Mouse (Mus musculus): Measurements from ENCODE around the gene Nup93. TPM values are rescaled to one million over a fixed set of nuclear protein-coding genes. Genes with fewer than 3 reads are reported as not detected.

Nup93 gene
- polyA plus RNA-seq, 1 experiment, result 58.7 TPM

DNA sequence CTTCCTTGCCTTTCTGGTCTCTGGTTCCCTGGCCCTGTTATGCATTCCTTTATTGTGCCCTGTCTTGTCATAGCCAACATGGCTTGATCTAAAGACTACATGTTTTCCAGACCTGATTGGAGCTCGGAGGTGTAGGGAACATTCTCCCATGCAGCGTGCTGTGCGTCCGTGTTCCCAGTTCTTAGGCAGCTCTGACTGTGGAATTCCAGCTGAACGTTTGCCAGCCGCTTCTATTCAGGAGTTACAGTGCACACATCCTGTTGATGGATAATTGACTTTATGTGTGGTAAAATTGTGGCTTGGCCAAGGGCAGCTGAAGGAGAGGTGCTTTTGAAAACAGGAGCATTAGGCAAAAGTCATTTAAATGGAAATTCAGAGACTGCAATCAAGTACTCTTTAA is 77.7 kb downstream of the Nup93 start:
- no peak for TF ChIP-seq MYOG (IDR thresholded peaks at IDR 0.05; ENCODE audit: control insufficient read depth, extremely low read depth, insufficient read length)
- Histone ChIP-seq H3ac (ENCODE audit: control insufficient read depth, insufficient read length, low read depth) (no peak overlapping the region), H3K79me3 (ENCODE audit: low read depth) (peaks cover 2% of the 10 kb centered on the region), H3K79me2 (ENCODE audit: control insufficient read depth, insufficient read depth) (no peaks in the 10 kb centered on the region), H3K4me3 (ENCODE audit: insufficient read depth, poor library complexity, severe bottlenecking) (no peak overlapping the region), H3K36me3 (ENCODE audit: control insufficient read depth, insufficient read depth) (peaks cover 41% of the 10 kb centered on the region), H3K27me3 (ENCODE audit: control insufficient read depth, insufficient read depth, insufficient read length) (no peaks in the 10 kb centered on the region)

DNA sequence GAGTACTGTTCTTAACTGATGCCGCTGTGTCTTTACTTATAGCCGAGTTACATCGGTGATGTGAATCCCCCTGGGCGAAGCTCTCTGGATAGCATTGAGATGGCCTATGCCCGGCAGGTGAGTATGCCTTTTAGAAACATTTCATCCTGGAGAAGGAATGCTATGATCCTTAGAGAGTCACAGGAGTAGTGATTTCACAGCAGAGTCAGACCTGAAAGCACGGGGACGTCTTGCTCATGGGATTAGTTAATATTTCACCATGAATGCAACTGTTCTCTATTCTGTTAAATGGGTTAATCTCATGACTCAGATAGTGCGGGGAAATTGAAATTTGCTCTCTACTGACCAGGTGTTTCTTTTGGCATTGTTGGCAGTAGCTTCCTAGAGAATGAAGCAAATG is 78.3 kb downstream of the Nup93 start:
- Histone ChIP-seq H3K27me3 (ENCODE audit: control insufficient read depth, insufficient read depth, insufficient read length) (no peaks in the 10 kb centered on the region), H3K79me2 (ENCODE audit: control insufficient read depth, insufficient read depth) (no peaks in the 10 kb centered on the region), H3ac (ENCODE audit: control insufficient read depth, insufficient read length, low read depth) (no peak overlapping the region), H3K36me3 (ENCODE audit: control insufficient read depth, insufficient read depth) (peaks cover 39% of the 10 kb centered on the region), H3K4me3 (ENCODE audit: insufficient read depth, poor library complexity, severe bottlenecking) (no peak overlapping the region), H3K79me3 (ENCODE audit: low read depth) (peaks cover 2% of the 10 kb centered on the region)
- TF ChIP-seq CEBPB (IDR thresholded peaks at IDR 0.05; ENCODE audit: low read depth), result no peak
- no peak for TF ChIP-seq USF1 (IDR thresholded peaks at IDR 0.05; ENCODE audit: low read depth)

DNA sequence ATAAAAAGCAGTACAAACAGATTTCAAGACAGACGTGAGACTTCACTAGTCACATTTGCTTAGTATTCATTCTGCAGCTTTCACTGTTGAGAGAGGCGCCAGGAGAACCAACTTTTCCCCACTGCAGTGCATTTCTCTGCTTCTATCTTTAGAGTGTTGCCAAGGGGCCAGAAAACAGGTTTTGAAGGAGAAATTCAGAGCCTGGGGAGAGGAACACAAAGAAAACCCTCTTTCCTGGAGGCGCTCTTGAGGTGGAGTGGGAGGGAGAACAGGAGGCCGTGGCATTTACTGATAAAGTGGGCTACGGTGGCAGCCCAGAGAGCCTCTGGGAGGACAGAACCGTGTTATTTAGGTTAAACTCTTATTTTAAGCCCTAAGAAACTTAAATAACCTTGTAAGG is 81.3 kb downstream of the Nup93 start:
- TF ChIP-seq USF1 (IDR thresholded peaks at IDR 0.05; ENCODE audit: low read depth), result no peak
- no peak for TF ChIP-seq CEBPB (IDR thresholded peaks at IDR 0.05; ENCODE audit: low read depth)
- no peak for TF ChIP-seq MAX (IDR thresholded peaks at IDR 0.05)
- no peak for TF ChIP-seq MYOD1 (IDR thresholded peaks at IDR 0.05; ENCODE audit: control insufficient read depth, insufficient read length, low read depth)
- TF ChIP-seq MYOG (IDR thresholded peaks at IDR 0.05; ENCODE audit: control insufficient read depth, extremely low read depth, insufficient read length), result no peak
- TF ChIP-seq CTCF (IDR thresholded peaks at IDR 0.05; ENCODE audit: control insufficient read depth, insufficient read depth, insufficient read length), result no peak
- no peak for TF ChIP-seq FOSL1 (IDR thresholded peaks at IDR 0.05; ENCODE audit: insufficient read depth, low read length, poor library complexity, severe bottlenecking)
- peaks cover 2% of the 10 kb centered on the region for H3K79me3 ChIP-seq (ENCODE audit: low read depth)
- H3K79me2 ChIP-seq (ENCODE audit: control insufficient read depth, insufficient read depth), result no peaks in the 10 kb centered on the region
- no peak overlapping the region for H3K4me3 ChIP-seq (ENCODE audit: insufficient read depth, poor library complexity, severe bottlenecking)
- H3K27me3 ChIP-seq (ENCODE audit: control insufficient read depth, insufficient read depth, insufficient read length), result no peaks in the 10 kb centered on the region
- H3K36me3 ChIP-seq (ENCODE audit: control insufficient read depth, insufficient read depth), result peaks cover 43% of the 10 kb centered on the region
- no peak overlapping the region for H3ac ChIP-seq (ENCODE audit: control insufficient read depth, insufficient read length, low read depth)

DNA sequence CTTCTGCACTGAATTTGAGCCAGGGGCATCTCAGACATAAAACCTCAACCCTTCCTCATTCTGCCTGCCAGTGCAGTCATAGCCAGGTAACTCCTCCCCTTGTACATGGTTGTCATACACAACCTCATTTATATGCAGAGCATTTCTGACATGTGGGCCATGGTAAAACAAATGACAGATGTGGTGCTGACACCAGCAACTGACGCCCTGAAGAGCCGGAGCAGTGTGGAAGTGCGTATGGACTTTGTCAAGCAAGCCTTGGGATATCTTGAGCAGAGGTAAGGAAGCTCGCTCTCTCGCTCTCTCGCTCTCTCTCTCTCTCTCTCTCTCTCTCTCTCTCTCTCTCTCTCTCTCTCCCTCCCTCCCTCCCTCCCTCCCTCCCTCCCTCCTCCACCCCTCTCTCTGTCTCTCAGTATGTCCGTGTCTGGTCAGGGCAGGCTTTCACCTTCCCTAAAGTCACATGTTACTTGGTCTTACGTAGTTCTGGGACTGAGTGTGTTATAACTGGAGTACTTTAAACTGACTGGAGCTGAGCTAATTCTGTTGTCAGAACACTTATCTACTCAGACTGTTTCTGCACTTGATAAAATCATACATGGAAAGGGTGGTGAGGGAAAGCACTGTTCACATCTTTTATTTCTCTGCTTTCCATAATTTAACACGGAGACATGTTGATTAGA is 82.1 kb downstream of the Nup93 start:
- H3ac ChIP-seq (ENCODE audit: control insufficient read depth, insufficient read length, low read depth), result no peak overlapping the region
- H3K4me3 ChIP-seq (ENCODE audit: insufficient read depth, poor library complexity, severe bottlenecking), result no peak overlapping the region
- no peaks in the 10 kb centered on the region for H3K27me3 ChIP-seq (ENCODE audit: control insufficient read depth, insufficient read depth, insufficient read length)
- H3K79me2 ChIP-seq (ENCODE audit: control insufficient read depth, insufficient read depth), result no peaks in the 10 kb centered on the region
- peaks cover 49% of the 10 kb centered on the region for H3K36me3 ChIP-seq (ENCODE audit: control insufficient read depth, insufficient read depth)
- TF ChIP-seq USF1 (IDR thresholded peaks at IDR 0.05; ENCODE audit: low read depth) (no peak), MAX (IDR thresholded peaks at IDR 0.05) (no peak), CTCF (IDR thresholded peaks at IDR 0.05; ENCODE audit: control insufficient read depth, insufficient read depth, insufficient read length) (no peak), CEBPB (IDR thresholded peaks at IDR 0.05; ENCODE audit: low read depth) (no peak), MYOG (IDR thresholded peaks at IDR 0.05; ENCODE audit: control insufficient read depth, extremely low read depth, insufficient read length) (no peak), MYOD1 (IDR thresholded peaks at IDR 0.05; ENCODE audit: control insufficient read depth, insufficient read length, low read depth) (no peak), FOSL1 (IDR thresholded peaks at IDR 0.05; ENCODE audit: insufficient read depth, low read length, poor library complexity, severe bottlenecking) (no peak)
- H3K79me3 ChIP-seq (ENCODE audit: low read depth), result peaks cover 2% of the 10 kb centered on the region

DNA sequence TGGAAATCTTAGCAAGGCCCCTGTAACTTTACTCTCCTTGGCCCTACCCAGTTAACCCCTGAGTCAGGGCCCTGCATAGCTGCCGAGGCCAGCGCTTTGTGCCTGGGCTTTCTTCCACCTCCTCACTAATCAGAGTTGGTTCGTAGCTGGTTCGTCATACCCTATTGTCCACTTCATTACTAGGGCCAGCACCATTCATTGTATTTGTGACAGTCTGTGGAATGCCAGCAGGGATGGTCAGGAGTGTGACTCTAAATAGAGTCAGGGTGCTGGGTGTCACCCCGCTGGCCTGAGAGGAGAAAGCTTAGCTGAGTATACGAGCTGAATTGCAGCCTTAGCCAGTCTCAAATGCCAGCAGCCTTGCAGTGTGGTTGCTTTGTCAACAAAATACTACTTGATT is 82.7 kb downstream of the Nup93 start:
- no peaks in the 10 kb centered on the region for H3K79me2 ChIP-seq (ENCODE audit: control insufficient read depth, insufficient read depth)
- no peak overlapping the region for H3ac ChIP-seq (ENCODE audit: control insufficient read depth, insufficient read length, low read depth)
- H3K4me3 ChIP-seq (ENCODE audit: insufficient read depth, poor library complexity, severe bottlenecking), result no peak overlapping the region
- peaks cover 53% of the 10 kb centered on the region for H3K36me3 ChIP-seq (ENCODE audit: control insufficient read depth, insufficient read depth)
- TF ChIP-seq USF1 (IDR thresholded peaks at IDR 0.05; ENCODE audit: low read depth) (no peak), FOSL1 (IDR thresholded peaks at IDR 0.05; ENCODE audit: insufficient read depth, low read length, poor library complexity, severe bottlenecking) (no peak), CEBPB (IDR thresholded peaks at IDR 0.05; ENCODE audit: low read depth) (no peak), MYOD1 (IDR thresholded peaks at IDR 0.05; ENCODE audit: control insufficient read depth, insufficient read length, low read depth) (no peak), MYOG (IDR thresholded peaks at IDR 0.05; ENCODE audit: control insufficient read depth, extremely low read depth, insufficient read length) (no peak), MAX (IDR thresholded peaks at IDR 0.05) (no peak), CTCF (IDR thresholded peaks at IDR 0.05; ENCODE audit: control insufficient read depth, insufficient read depth, insufficient read length) (no peak)
- no peaks in the 10 kb centered on the region for H3K27me3 ChIP-seq (ENCODE audit: control insufficient read depth, insufficient read depth, insufficient read length)
- no peaks in the 10 kb centered on the region for H3K79me3 ChIP-seq (ENCODE audit: low read depth)

DNA sequence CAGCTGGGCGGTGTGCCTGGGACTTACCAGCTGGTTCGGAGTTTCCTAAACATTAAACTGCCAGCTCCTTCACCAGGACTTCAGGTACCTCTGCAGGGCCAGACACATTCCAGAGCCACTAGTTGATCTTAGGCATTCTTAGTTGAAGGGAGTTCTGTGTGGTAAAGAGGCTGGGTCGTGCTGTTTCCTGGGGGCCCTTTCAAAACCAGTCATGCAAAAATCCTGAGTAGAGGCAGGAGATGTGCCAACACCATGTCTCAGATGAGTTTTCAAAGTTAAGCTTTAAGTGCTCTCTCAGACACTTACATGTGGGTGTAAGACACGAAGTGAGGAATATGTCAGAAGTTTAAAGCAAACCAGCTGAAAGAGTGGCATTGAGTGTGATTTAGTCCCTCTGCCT is 86.4 kb downstream of the Nup93 start:
- Histone ChIP-seq H3ac (ENCODE audit: control insufficient read depth, insufficient read length, low read depth) (no peak overlapping the region), H3K79me2 (ENCODE audit: control insufficient read depth, insufficient read depth) (no peaks in the 10 kb centered on the region), H3K4me3 (ENCODE audit: insufficient read depth, poor library complexity, severe bottlenecking) (no peak overlapping the region), H3K79me3 (ENCODE audit: low read depth) (no peaks in the 10 kb centered on the region), H3K27me3 (ENCODE audit: control insufficient read depth, insufficient read depth, insufficient read length) (no peaks in the 10 kb centered on the region), H3K36me3 (ENCODE audit: control insufficient read depth, insufficient read depth) (peaks cover 49% of the 10 kb centered on the region)
- TF ChIP-seq FOSL1 (IDR thresholded peaks at IDR 0.05; ENCODE audit: insufficient read depth, low read length, poor library complexity, severe bottlenecking) (no peak), USF1 (IDR thresholded peaks at IDR 0.05; ENCODE audit: low read depth) (no peak), MYOD1 (IDR thresholded peaks at IDR 0.05; ENCODE audit: control insufficient read depth, insufficient read length, low read depth) (no peak), CEBPB (IDR thresholded peaks at IDR 0.05; ENCODE audit: low read depth) (no peak), MAX (IDR thresholded peaks at IDR 0.05) (no peak), CTCF (IDR thresholded peaks at IDR 0.05; ENCODE audit: control insufficient read depth, insufficient read depth, insufficient read length) (no peak), MYOG (IDR thresholded peaks at IDR 0.05; ENCODE audit: control insufficient read depth, extremely low read depth, insufficient read length) (no peak)
